Mouse (Mus musculus): ENCODE data around the gene Faah. TPM values are rescaled to one million over a fixed set of nuclear protein-coding genes. Genes with fewer than 3 reads are reported as not detected.

Faah gene
- total and polyA plus RNA-seq, 3 experiments, result 10.8 to 22.2 TPM; not detected in 1

- DNase-seq (ENCODE audit: low read depth, low spot score), result no peak
- TF ChIP-seq MAFK (IDR thresholded peaks at IDR 0.05; ENCODE audit: borderline replicate concordance, low read depth, low read length), result no peak
- no peak for TF ChIP-seq ZMIZ1 (IDR thresholded peaks at IDR 0.05; ENCODE audit: low read depth, low read length)
- no peak for TF ChIP-seq SMC3 (IDR thresholded peaks at IDR 0.05; ENCODE audit: low read depth, low read length)
- no peak for TF ChIP-seq MYC (IDR thresholded peaks at IDR 0.05; ENCODE audit: low read depth, low read length)
- no peak for TF ChIP-seq POLR2AphosphoS5 (IDR thresholded peaks at IDR 0.05; ENCODE audit: borderline replicate concordance, low read depth, low read length)
- no peak for TF ChIP-seq HCFC1 (IDR thresholded peaks at IDR 0.05; ENCODE audit: low read depth, low read length)
- no peak for TF ChIP-seq MXI1 (IDR thresholded peaks at IDR 0.05; ENCODE audit: low read depth, low read length)
- no peak for TF ChIP-seq GABPA (IDR thresholded peaks at IDR 0.05; ENCODE audit: low read depth, low read length)
- no peak for TF ChIP-seq ZNF384 (IDR thresholded peaks at IDR 0.05; ENCODE audit: low read depth, low read length)
- TF ChIP-seq TAL1 (IDR thresholded peaks at IDR 0.05; ENCODE audit: low read length), result no peak
- TF ChIP-seq NELFE (IDR thresholded peaks at IDR 0.05; ENCODE audit: low read depth, low read length), result no peak
- no peak for TF ChIP-seq NRF1 (IDR thresholded peaks at IDR 0.05; ENCODE audit: insufficient read depth, low read depth, low read length, poor library complexity, severe bottlenecking)
- TF ChIP-seq E2F4 (IDR thresholded peaks at IDR 0.05; ENCODE audit: borderline replicate concordance, low read depth, low read length), result no peak
- TF ChIP-seq MYB (IDR thresholded peaks at IDR 0.05; ENCODE audit: low read depth, low read length), result no peak
- TF ChIP-seq ZC3H11A (IDR thresholded peaks at IDR 0.05; ENCODE audit: low read depth, low read length), result no peak
- no peak for TF ChIP-seq MEF2A (IDR thresholded peaks at IDR 0.05; ENCODE audit: extremely low read depth, insufficient replicate concordance, low read depth, low read length, poor library complexity, severe bottlenecking)
- TF ChIP-seq USF2 (IDR thresholded peaks at IDR 0.05; ENCODE audit: borderline replicate concordance in 1 of 2, insufficient read depth in 1 of 2, low read depth in 1 of 2, low read length in 2 of 2), result no peak
- TF ChIP-seq ZKSCAN1 (IDR thresholded peaks at IDR 0.05; ENCODE audit: low read depth, low read length), result no peak
- no peaks in the 10 kb centered on the region for H3K9me3 ChIP-seq (replicated peaks; ENCODE audit: insufficient read depth, low read length)
- no peaks in the 10 kb centered on the region for H3K36me3 ChIP-seq (ENCODE audit: control insufficient read depth in 1 of 2, insufficient read depth in 2 of 2, low read length in 2 of 2)
- no peak overlapping the region for H3K9ac ChIP-seq (ENCODE audit: control insufficient read depth, low read depth, low read length, poor library complexity, severe bottlenecking)
- H3K27ac ChIP-seq (ENCODE audit: control insufficient read depth, low read depth, low read length), result no peak overlapping the region
- H3K4me3 ChIP-seq (ENCODE audit: control insufficient read depth in 1 of 2, insufficient read depth in 1 of 2, low read depth in 2 of 2, low read length in 2 of 2), result no peak overlapping the region
- no peaks in the 10 kb centered on the region for H3K79me2 ChIP-seq (ENCODE audit: control insufficient read depth, insufficient read depth, low read length, poor library complexity)
- peaks cover 0 to 3% of the 10 kb centered on the region in 2 experiments; a peak in 3 of 4 replicates for H3K27me3 ChIP-seq (ENCODE audit: control insufficient read depth in 1 of 2, insufficient read depth in 2 of 2, low read length in 2 of 2)
- no peaks in the 10 kb centered on the region for H3K4me1 ChIP-seq (ENCODE audit: control insufficient read depth in 1 of 2, insufficient read depth in 2 of 2, low read length in 2 of 2)
Measured at GRCm38 (mm10) chr4:115927637-115928036, 90.1 kb downstream of the Faah start.

- no peaks in the 10 kb centered on the region for H3K79me2 ChIP-seq (ENCODE audit: control insufficient read depth, insufficient read depth, low read length, poor library complexity)
- DNase-seq (ENCODE audit: low read depth, low spot score), result no peak
- H3K27ac ChIP-seq (ENCODE audit: control insufficient read depth, low read depth, low read length), result no peak overlapping the region
- H3K4me3 ChIP-seq (ENCODE audit: control insufficient read depth in 1 of 2, insufficient read depth in 1 of 2, low read depth in 2 of 2, low read length in 2 of 2), result no peak overlapping the region
- no peaks in the 10 kb centered on the region for H3K9me3 ChIP-seq (replicated peaks; ENCODE audit: insufficient read depth, low read length)
- no peak overlapping the region for H3K9ac ChIP-seq (ENCODE audit: control insufficient read depth, low read depth, low read length, poor library complexity, severe bottlenecking)
- H3K36me3 ChIP-seq (ENCODE audit: control insufficient read depth in 1 of 2, insufficient read depth in 2 of 2, low read length in 2 of 2), result no peaks in the 10 kb centered on the region
- no peaks in the 10 kb centered on the region for H3K4me1 ChIP-seq (ENCODE audit: control insufficient read depth in 1 of 2, insufficient read depth in 2 of 2, low read length in 2 of 2)
- TF ChIP-seq EP300 (IDR thresholded peaks at IDR 0.05; ENCODE audit: low read depth in 1 of 2, low read length in 2 of 2) (no peak), MYC (IDR thresholded peaks at IDR 0.05; ENCODE audit: low read depth, low read length) (no peak), MAZ (IDR thresholded peaks at IDR 0.05; ENCODE audit: low read depth, low read length) (no peak), USF1 (IDR thresholded peaks at IDR 0.05; ENCODE audit: low read depth, low read length) (no peak), MAX (IDR thresholded peaks at IDR 0.05; ENCODE audit: low read length) (no peak), MYB (IDR thresholded peaks at IDR 0.05; ENCODE audit: low read depth, low read length) (no peak), GABPA (IDR thresholded peaks at IDR 0.05; ENCODE audit: low read depth, low read length) (no peak), JUND (IDR thresholded peaks at IDR 0.05; ENCODE audit: low read depth, low read length) (no peak), USF2 (IDR thresholded peaks at IDR 0.05; ENCODE audit: borderline replicate concordance in 1 of 2, insufficient read depth in 1 of 2, low read depth in 1 of 2, low read length in 2 of 2) (no peak), MEF2A (IDR thresholded peaks at IDR 0.05; ENCODE audit: extremely low read depth, insufficient replicate concordance, low read depth, low read length, poor library complexity, severe bottlenecking) (no peak), RAD21 (IDR thresholded peaks at IDR 0.05; ENCODE audit: low read depth, low read length) (no peak), ZMIZ1 (IDR thresholded peaks at IDR 0.05; ENCODE audit: low read depth, low read length) (no peak), ZC3H11A (IDR thresholded peaks at IDR 0.05; ENCODE audit: low read depth, low read length) (no peak), POLR2AphosphoS5 (IDR thresholded peaks at IDR 0.05; ENCODE audit: borderline replicate concordance, low read depth, low read length) (no peak)
- peaks cover 0 to 1% of the 10 kb centered on the region in 2 experiments; a peak in 2 of 4 replicates for H3K27me3 ChIP-seq (ENCODE audit: control insufficient read depth in 1 of 2, insufficient read depth in 2 of 2, low read length in 2 of 2)
Measured at GRCm38 (mm10) chr4:115923262-115923880, 94.4 kb downstream of the Faah start.
